Mouse (Mus musculus): ENCODE results near the gene Upk3bl. TPM values are rescaled to one million over a fixed set of nuclear protein-coding genes. Genes with fewer than 3 reads are reported as not detected.

The Upk3bl gene
- polyA plus RNA-seq, 1 experiment, result 2.7 TPM

GRCm38 (mm10) chr5:136084144-136084881, 30.0 kb downstream of the Upk3bl start:
- H3K9me3 ChIP-seq (replicated peaks; ENCODE audit: control insufficient read depth, insufficient read depth, low read length, poor library complexity, severe bottlenecking), result no peaks in the 10 kb centered on the region
- H3K4me1 ChIP-seq (ENCODE audit: control insufficient read depth, insufficient read depth, low read length), result no peaks in the 10 kb centered on the region
- no peaks in the 10 kb centered on the region for H3K27me3 ChIP-seq (ENCODE audit: control insufficient read depth, insufficient read depth, low read length, poor library complexity, severe bottlenecking)
- H3K36me3 ChIP-seq (ENCODE audit: control insufficient read depth, insufficient read depth, low read length, poor library complexity, severe bottlenecking), result no peaks in the 10 kb centered on the region
- H3K27ac ChIP-seq (ENCODE audit: insufficient read depth, low read length), result no peak overlapping the region
- TF ChIP-seq EP300 (IDR thresholded peaks at IDR 0.05; ENCODE audit: insufficient read depth, low read depth, low read length) (no peak), CTCF (IDR thresholded peaks at IDR 0.05; ENCODE audit: low read depth, low read length) (no peak), POLR2A (IDR thresholded peaks at IDR 0.05; ENCODE audit: insufficient read depth, low read length) (no peak)
- peak overlapping the region; percentile 84 for H3K4me3 ChIP-seq (ENCODE audit: low read depth, low read length)
- peak overlapping the region; percentile 27 for H3K9ac ChIP-seq (ENCODE audit: low read depth, poor library complexity, severe bottlenecking)

GRCm38 (mm10) chr5:136084891-136085651, 30.8 kb downstream of the Upk3bl start:
- Histone ChIP-seq H3K27me3 (ENCODE audit: control insufficient read depth, insufficient read depth, low read length, poor library complexity, severe bottlenecking) (no peaks in the 10 kb centered on the region), H3K4me3 (ENCODE audit: low read depth, low read length) (peak overlapping the region; percentile 84; the same call in 1 of the 2 replicates), H3K9ac (ENCODE audit: low read depth, poor library complexity, severe bottlenecking) (no peak overlapping the region), H3K4me1 (ENCODE audit: control insufficient read depth, insufficient read depth, low read length) (no peaks in the 10 kb centered on the region), H3K36me3 (ENCODE audit: control insufficient read depth, insufficient read depth, low read length, poor library complexity, severe bottlenecking) (no peaks in the 10 kb centered on the region), H3K27ac (ENCODE audit: insufficient read depth, low read length) (no peak overlapping the region), H3K9me3 (replicated peaks; ENCODE audit: control insufficient read depth, insufficient read depth, low read length, poor library complexity, severe bottlenecking) (no peaks in the 10 kb centered on the region)
- TF ChIP-seq POLR2A (IDR thresholded peaks at IDR 0.05; ENCODE audit: insufficient read depth, low read length) (no peak), CTCF (IDR thresholded peaks at IDR 0.05; ENCODE audit: low read depth, low read length) (no peak), EP300 (IDR thresholded peaks at IDR 0.05; ENCODE audit: insufficient read depth, low read depth, low read length) (no peak)

DNA sequence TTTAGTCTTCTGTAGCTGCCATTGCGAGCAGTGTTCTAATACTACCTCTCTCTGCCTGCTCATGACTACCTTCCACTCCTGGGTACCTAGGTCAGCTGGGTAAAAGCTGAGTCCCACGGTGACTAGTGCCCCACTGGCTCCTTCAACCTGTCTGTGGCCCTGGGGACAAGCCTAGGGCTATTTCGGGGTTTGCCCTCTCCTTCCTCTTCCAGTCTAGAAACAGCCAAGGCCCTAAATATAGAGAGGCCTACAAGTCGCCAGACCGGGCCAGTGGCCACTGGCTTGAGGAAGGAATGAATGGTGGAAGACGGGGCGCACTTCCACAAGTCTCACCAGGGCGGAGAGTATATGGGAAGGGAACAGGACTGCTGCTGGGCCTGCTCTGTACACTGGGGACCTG, 32.0 kb downstream of the Upk3bl start:
- TF ChIP-seq EP300 (IDR thresholded peaks at IDR 0.05; ENCODE audit: insufficient read depth, low read depth, low read length) (no peak), POLR2A (IDR thresholded peaks at IDR 0.05; ENCODE audit: insufficient read depth, low read length) (no peak), CTCF (IDR thresholded peaks at IDR 0.05; ENCODE audit: low read depth, low read length) (no peak)
- no peak overlapping the region for H3K9ac ChIP-seq (ENCODE audit: low read depth, poor library complexity, severe bottlenecking)
- no peak overlapping the region for H3K4me3 ChIP-seq (ENCODE audit: low read depth, low read length)
- no peaks in the 10 kb centered on the region for H3K27me3 ChIP-seq (ENCODE audit: control insufficient read depth, insufficient read depth, low read length, poor library complexity, severe bottlenecking)
- H3K36me3 ChIP-seq (ENCODE audit: control insufficient read depth, insufficient read depth, low read length, poor library complexity, severe bottlenecking), result no peaks in the 10 kb centered on the region
- H3K27ac ChIP-seq (ENCODE audit: insufficient read depth, low read length), result no peak overlapping the region
- H3K9me3 ChIP-seq (replicated peaks; ENCODE audit: control insufficient read depth, insufficient read depth, low read length, poor library complexity, severe bottlenecking), result no peaks in the 10 kb centered on the region
- no peaks in the 10 kb centered on the region for H3K4me1 ChIP-seq (ENCODE audit: control insufficient read depth, insufficient read depth, low read length)

- TF ChIP-seq EP300 (IDR thresholded peaks at IDR 0.05; ENCODE audit: insufficient read depth, low read depth, low read length) (peak; percentile 37; the same call in 1 of the 2 replicates), CTCF (IDR thresholded peaks at IDR 0.05; ENCODE audit: low read depth, low read length) (peak; percentile 93), POLR2A (IDR thresholded peaks at IDR 0.05; ENCODE audit: insufficient read depth, low read length) (no peak)
- Histone ChIP-seq H3K4me1 (ENCODE audit: control insufficient read depth, insufficient read depth, low read length) (no peaks in the 10 kb centered on the region), H3K9ac (ENCODE audit: low read depth, poor library complexity, severe bottlenecking) (no peak overlapping the region), H3K27ac (ENCODE audit: insufficient read depth, low read length) (no peak overlapping the region), H3K9me3 (replicated peaks; ENCODE audit: control insufficient read depth, insufficient read depth, low read length, poor library complexity, severe bottlenecking) (no peaks in the 10 kb centered on the region), H3K4me3 (ENCODE audit: low read depth, low read length) (no peak overlapping the region), H3K36me3 (ENCODE audit: control insufficient read depth, insufficient read depth, low read length, poor library complexity, severe bottlenecking) (no peaks in the 10 kb centered on the region), H3K27me3 (ENCODE audit: control insufficient read depth, insufficient read depth, low read length, poor library complexity, severe bottlenecking) (no peaks in the 10 kb centered on the region)
Measured at GRCm38 (mm10) chr5:136088821-136089575, 34.7 kb downstream of the Upk3bl start.

GRCm38 (mm10) chr5:136091927-136092326, 37.6 kb downstream of the Upk3bl start:
- peaks cover 5% of the 10 kb centered on the region for H3K4me1 ChIP-seq (ENCODE audit: control insufficient read depth, insufficient read depth, low read length)
- no peak overlapping the region for H3K9ac ChIP-seq (ENCODE audit: low read depth, poor library complexity, severe bottlenecking)
- H3K36me3 ChIP-seq (ENCODE audit: control insufficient read depth, insufficient read depth, low read length, poor library complexity, severe bottlenecking), result no peaks in the 10 kb centered on the region
- H3K27ac ChIP-seq (ENCODE audit: insufficient read depth, low read length), result no peak overlapping the region
- no peaks in the 10 kb centered on the region for H3K27me3 ChIP-seq (ENCODE audit: control insufficient read depth, insufficient read depth, low read length, poor library complexity, severe bottlenecking)
- H3K9me3 ChIP-seq (replicated peaks; ENCODE audit: control insufficient read depth, insufficient read depth, low read length, poor library complexity, severe bottlenecking), result no peaks in the 10 kb centered on the region
- TF ChIP-seq CTCF (IDR thresholded peaks at IDR 0.05; ENCODE audit: low read depth, low read length) (no peak), EP300 (IDR thresholded peaks at IDR 0.05; ENCODE audit: insufficient read depth, low read depth, low read length) (no peak), POLR2A (IDR thresholded peaks at IDR 0.05; ENCODE audit: insufficient read depth, low read length) (no peak)
- no peak overlapping the region for H3K4me3 ChIP-seq (ENCODE audit: low read depth, low read length)

All from ES-Bruce4 (cell line).